Mouse (Mus musculus): ENCODE results near the gene Fam219a.
A peak's percentile ranks its signal among the peaks of the same experiment; 100 is the strongest.

Fam219a gene

DNA sequence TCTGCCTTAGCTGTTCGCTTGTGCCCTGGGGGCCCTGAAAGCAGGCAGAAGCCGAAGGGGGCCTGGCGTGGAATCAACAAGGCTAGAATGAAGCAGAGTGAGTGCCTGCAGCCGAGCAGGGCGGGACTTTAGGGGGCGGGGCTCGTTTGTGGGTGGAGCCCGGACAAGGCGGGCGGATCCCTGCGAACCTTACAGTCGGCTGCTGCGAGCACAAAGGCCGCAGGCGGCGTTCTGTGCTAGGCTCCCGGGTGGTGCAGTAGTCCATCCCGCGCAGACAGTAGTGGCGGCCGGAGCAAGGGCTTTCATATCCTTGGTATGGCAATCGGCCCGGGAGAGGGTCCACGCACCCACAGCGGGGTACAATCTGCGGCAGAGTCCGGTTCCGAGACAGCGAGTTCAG is 62.4 kb downstream of the Fam219a start:
- peak; percentile 36 to 56 for DNase-seq (ENCODE audit: low read depth in 2 of 2, low spot score in 2 of 2)

- DNase-seq (ENCODE audit: low read depth in 2 of 2, low spot score in 2 of 2): peak; percentile 21
These were observed 63.2 kb downstream of the Fam219a start for GRCm38 (mm10) chr4:41506156-41506555.

DNA sequence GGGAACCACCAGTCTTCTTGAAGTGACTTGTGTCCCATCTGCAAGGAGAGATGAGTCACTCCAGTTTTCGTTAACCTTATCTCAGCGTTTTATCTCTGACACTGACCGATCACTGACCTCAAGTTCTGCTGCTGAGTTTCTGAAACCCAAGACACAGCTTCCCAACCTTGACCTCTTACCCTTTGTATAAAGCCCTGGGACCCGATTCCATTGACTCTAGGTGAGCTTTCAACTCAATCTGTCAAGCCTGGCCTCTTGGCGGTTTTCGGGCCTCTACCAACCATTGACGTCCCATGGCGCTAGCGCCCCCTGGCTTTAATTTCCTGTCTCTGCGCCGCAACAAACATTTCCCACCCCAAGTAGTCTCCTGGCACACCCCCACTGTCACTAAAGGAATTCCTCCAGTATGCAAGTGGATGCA is 64.2 kb downstream of the Fam219a start:
- DNase-seq (ENCODE audit: low read depth in 2 of 2, low spot score in 2 of 2): no peak

DNA sequence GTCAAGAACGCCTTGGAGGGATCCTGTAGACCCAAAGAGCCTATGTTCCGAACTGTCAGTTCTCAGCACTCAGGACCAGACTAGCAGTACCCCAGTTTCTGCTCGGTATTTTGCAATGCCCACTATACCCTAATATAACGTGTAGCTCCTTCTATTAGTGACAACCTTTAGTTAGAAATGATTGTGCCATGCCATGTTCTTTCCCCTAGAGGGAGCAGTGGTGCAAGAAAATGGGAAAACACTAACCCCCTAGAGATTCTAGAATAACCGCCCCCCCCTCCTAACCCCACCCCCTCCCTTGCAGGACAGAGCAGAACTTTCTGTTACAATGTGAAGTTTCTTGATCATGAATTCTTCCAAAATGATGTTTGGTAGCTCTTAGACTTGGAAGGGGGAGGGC is 65.0 kb downstream of the Fam219a start:
- DNase-seq (ENCODE audit: low read depth in 2 of 2, low spot score in 2 of 2): no peak

DNA sequence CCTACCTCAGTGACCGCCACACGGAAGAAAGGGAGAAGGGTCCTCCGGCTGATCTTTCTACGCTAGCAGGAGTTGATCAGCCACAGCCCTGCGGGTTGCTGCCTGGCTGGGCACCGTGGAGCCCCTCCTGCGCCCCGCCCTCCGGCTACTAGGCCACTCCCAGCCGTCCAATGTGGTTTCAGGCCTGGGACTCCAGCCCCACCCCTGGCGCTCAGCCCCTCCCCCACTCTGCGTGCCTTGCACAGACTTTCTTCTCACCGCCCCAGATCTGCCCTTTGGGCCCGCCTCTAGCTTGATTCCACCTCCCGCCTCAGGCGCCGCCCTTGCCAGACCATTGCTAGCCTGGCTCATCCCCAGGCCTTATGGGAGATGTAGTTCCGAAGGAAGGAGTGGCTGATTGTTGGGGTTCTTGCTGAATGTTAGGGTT is 66.3 kb downstream of the Fam219a start, which contains the start of gene AI464131:
TSS of gene AI464131 (minus strand) at position 91 of the 427 bp plus-strand sequence.
- peak in 1 of 2 experiments; percentile 7 for DNase-seq (ENCODE audit: low read depth in 2 of 2, low spot score in 2 of 2)

DNA sequence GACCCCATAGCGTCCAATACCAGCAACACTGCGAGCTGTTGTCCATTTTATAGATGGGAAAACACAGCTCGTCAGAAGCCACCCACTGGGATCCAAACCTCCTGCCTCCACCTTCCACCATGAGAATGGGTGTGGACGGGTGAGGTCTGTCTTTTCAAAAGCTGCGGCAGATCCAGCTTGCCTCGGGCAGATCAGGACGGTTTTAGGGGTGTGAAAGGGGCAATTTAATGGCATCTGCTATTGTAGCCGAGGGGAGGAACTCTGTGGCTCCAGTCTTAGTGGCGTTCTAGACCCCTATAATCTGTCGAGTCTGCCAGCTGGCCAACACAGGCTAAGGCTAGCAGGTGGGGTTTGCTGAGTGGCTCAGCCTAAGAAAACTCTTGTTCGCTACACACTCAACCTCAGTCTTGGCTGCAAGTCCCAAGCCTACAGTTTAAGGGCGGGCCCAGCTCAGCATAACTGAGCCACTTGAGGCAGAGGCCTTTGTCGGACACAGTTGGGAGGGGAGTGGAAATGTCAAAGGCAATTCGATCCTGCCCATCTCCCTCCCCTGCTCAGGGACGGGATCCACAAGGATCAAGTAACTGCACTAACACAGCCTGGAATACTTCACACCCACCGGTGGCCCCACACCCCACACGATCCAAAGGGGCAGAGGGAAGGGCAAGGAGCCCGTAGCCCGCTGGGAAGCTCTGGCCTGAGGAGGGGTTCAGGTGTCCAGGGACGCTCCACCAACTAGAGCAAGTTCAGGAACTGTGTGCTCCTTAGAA is 67.0 kb downstream of the Fam219a start:
- DNase-seq (ENCODE audit: low read depth in 2 of 2, low spot score in 2 of 2): no peak

- no peak for DNase-seq (ENCODE audit: low read depth in 2 of 2, low spot score in 2 of 2)
These were observed 68.6 kb downstream of the Fam219a start for GRCm38 (mm10) chr4:41500787-41501186.

DNA sequence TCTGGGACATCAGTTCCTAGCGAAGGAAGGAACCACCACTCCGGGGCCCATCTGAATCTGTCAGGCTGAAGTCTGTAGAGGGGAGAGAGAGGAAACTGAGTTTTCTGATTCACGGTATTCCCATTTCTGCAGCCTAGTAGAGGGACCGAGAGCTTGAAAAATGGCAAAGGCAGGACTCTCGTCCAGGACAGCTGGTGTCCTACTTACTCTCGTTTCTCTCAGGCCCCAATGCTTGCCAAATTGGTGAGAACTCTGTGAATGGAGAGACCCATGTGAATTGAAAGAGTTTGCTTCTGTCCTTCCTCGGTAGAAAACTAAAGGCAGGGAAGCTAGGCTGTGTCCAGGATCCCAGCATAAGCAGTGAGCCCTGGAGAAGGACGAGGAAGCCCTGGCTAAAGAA is 69.7 kb downstream of the Fam219a start:
- no peak for DNase-seq (ENCODE audit: low read depth in 2 of 2, low spot score in 2 of 2)

DNA sequence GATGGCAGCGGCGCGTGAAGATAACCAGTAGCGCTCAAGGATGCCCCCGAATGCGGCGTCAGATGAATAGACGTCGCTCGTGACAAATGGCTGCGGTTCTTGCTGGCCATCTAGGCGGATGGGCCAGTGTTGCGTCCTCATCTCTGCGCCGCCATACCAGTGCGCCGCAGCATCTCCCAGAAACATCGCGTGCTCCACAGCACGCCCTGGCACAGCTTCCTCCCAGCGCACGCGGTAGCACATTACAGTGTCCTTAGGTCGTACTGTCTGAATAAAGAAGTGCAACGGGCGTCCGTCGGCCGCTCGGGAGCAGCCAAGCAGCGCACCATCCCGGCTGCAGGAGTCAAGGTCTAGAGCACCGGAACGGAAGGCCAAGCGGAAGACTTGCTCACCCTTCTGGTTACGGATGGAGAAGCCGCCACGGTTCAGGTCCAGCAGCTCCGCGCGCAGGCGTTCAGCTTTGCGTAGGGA is 70.4 kb downstream of the Fam219a start:
- no peak for DNase-seq (ENCODE audit: low read depth in 2 of 2, low spot score in 2 of 2)

- no peak for DNase-seq (ENCODE audit: low read depth in 2 of 2, low spot score in 2 of 2)
These were observed 71.1 kb downstream of the Fam219a start for GRCm38 (mm10) chr4:41497995-41498845.

GRCm38 (mm10) chr4:41497579-41497978 is 71.8 kb downstream of the Fam219a start:
- DNase-seq (ENCODE audit: low read depth in 2 of 2, low spot score in 2 of 2): no peak

DNA sequence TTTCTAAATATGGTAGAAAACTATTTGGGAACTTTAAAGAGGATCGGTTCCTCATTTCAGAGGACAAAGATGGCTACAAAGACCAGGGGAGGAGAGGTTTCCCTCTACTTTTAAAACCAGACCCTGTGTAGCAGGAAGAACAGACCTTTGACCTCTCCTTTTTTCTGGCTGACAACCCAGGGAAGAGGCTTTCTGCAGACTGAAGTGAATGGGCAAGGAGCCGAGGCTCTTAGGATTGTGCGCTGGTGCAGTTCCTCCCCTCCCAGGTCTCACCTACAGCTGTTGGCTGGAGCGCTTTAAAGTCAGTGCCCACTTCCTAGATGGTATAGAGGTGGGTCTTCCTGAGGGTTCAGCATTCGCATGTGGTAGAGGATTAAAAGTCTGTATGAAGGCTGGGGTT is 72.3 kb downstream of the Fam219a start:
- DNase-seq (ENCODE audit: low read depth in 2 of 2, low spot score in 2 of 2): no peak

DNA sequence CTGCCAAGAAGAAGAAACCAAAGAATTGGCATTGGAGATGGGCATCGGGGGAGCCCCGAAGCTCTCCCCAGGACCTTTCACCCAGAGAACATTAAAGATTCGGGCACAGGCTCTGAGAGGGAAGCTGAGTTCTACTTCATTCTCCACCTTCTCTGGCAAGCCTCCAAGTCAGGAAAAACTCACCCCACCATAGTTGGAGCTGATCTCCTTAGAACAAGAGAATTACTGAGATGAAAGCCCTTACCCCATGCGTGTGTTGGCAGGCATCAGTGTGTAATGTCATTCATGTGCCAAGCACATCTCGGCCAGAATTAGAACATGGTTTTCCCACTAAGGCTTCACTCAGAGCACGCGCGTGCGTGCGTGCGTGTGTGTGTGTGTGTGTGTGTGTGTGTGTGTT is 73.5 kb downstream of the Fam219a start:
- no peak for DNase-seq (ENCODE audit: low read depth in 2 of 2, low spot score in 2 of 2)

DNA sequence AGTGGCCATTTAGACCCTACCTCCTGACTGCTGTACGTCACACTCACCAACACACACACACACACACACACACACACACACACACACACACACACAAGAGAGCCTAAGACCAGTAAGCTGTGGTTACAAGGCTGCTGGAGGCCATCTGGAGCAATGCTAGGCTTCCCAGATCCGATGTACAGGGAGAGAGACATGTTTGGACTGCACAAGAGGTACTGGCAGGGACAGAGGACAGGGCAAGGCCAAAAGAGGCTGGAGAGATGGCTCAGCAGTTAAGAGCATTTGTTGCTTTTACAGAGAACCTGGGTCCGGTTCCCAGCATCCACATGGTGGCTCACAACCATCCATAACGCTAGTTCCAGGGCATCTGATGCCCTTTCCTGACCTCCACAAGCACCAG is 74.3 kb downstream of the Fam219a start:
- DNase-seq (ENCODE audit: low read depth in 2 of 2, low spot score in 2 of 2): no peak

GRCm38 (mm10) chr4:41494378-41494777 is 75.0 kb downstream of the Fam219a start:
- DNase-seq (ENCODE audit: low read depth in 2 of 2, low spot score in 2 of 2): no peak

DNA sequence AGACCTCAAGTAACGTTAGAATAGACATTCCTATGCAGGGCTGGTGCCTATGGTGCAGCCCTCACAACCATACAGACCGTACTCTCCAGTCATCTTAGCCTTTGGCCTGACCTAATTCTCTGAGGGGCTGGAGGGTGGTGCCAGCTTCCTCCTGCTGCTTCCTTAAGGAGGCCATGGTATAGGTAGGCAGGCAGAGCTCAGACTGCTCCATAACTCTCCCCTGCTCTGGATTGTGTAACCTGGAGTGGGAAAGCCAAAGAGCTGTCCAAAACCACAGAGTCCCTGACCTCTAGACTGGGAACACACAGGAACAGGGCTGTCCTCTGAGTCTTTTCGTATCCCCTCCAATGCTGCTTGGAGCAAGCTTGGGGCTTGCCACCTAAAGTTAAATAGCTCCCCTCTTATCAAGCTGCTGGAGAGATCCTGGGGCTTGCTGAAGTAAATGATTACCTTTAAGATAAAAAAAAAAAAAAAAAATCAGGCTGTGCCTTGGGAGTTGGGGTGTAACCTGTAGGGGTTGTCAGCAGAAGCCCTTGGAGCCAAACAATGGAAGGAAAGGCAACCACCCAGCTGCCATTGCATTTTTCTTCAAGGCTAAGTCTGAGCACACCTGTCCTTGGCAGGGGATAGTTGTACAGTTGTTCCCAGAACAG is 75.7 kb downstream of the Fam219a start:
- DNase-seq (ENCODE audit: low read depth in 2 of 2, low spot score in 2 of 2): no peak

- no peak for DNase-seq (ENCODE audit: low read depth in 2 of 2, low spot score in 2 of 2)
These were observed 76.4 kb downstream of the Fam219a start for GRCm38 (mm10) chr4:41492951-41493350.

DNA sequence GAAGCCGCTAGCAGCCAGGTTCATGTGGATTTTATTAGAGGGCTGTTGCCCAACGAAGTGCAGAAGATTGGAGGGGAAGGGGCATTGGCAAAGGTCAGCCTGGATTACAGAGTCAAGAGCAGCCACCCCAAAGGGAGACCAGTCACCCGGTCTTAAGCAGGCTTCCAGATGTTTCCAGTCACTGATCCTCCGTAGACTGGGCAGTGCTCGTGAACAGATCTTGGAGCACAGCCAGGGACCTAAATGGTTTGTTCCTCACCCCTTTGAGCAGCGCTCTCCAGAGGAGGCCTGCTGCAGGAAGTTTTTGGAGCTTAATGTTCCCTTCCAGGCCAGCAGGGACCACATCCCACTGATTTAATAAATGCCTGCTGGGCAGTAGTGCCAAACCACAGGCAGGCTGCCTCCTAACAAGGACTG is 87.7 kb downstream of the Fam219a start:
- DNase-seq (ENCODE audit: low read depth in 2 of 2, low spot score in 2 of 2): no peak

GRCm38 (mm10) chr4:41480254-41480653 is 89.1 kb downstream of the Fam219a start:
- DNase-seq (ENCODE audit: low read depth in 2 of 2, low spot score in 2 of 2): no peak

- DNase-seq (ENCODE audit: low read depth in 2 of 2, low spot score in 2 of 2): no peak
These were observed 89.9 kb downstream of the Fam219a start for GRCm38 (mm10) chr4:41479456-41479804.

DNA sequence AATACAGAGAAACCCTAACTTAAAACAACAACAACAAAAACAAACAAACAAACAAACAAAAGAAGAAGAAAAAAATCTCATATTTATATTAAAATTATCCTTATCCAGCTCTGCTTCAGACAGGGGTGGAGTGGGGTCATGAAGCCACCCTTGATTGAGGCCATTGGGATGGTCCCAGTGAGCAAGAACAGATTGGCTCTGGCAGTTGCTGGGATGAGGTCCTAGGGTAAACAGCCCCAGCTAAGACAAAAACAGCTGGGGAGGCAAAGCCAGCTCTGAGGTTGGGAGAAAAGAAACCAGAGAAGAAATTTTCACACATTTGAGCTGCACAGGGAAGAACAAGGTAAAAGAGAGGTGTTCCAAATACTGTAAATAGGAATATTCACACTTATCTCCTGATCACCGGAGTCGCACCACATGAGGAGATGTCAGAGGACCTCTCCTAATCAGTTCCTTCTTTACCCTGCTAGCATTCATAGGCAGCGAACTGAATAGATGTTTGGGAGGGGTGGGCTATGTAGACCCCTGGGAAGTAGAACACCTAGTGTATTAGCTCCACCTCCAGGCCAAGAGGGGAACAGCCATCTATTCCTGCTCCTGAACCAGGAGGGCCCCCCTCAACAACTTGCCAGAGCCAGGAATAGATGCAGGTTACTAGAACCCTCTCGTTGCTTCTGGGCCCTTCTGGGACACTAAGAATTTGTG is 90.4 kb downstream of the Fam219a start:
- DNase-seq (ENCODE audit: low read depth in 2 of 2, low spot score in 2 of 2): no peak

Data from CD8-positive naive resting alpha-beta T cell, adult 2 months (primary cell).